Mouse (Mus musculus) ovary, postnatal 36 days (tissue): ENCODE results near the gene Il1rap.

Experiments used
- DNase-seq: peaks from one replicate; pipeline ENCODE4 v3.0.0; 2022; ENCODE audit warnings: low spot score, mixed read lengths

The Il1rap gene

GRCm38 (mm10) chr16:26612499-26613220, 31.2 kb downstream of the Il1rap start:
- no peak for DNase-seq

GRCm38 (mm10) chr16:26623141-26623540, 41.6 kb downstream of the Il1rap start:
- DNase-seq: no peak

- no peak for DNase-seq
These were observed 44.6 kb downstream of the Il1rap start for GRCm38 (mm10) chr16:26626065-26626464.

GRCm38 (mm10) chr16:26634800-26635199, 53.3 kb downstream of the Il1rap start:
- DNase-seq: no peak

GRCm38 (mm10) chr16:26643077-26643476, 61.6 kb downstream of the Il1rap start:
- DNase-seq: no peak

GRCm38 (mm10) chr16:26646066-26646465, 64.6 kb downstream of the Il1rap start:
- no peak for DNase-seq

GRCm38 (mm10) chr16:26647036-26647435, 65.5 kb downstream of the Il1rap start:
- DNase-seq: no peak

- DNase-seq: no peak
These were observed 81.4 kb downstream of the Il1rap start for GRCm38 (mm10) chr16:26662722-26663436.

GRCm38 (mm10) chr16:26666401-26666800, 84.9 kb downstream of the Il1rap start:
- DNase-seq: no peak

GRCm38 (mm10) chr16:26669081-26669480, 87.6 kb downstream of the Il1rap start:
- no peak for DNase-seq

- DNase-seq: no peak
These were observed 98.9 kb downstream of the Il1rap start for GRCm38 (mm10) chr16:26680381-26680780.

- DNase-seq: no peak
These were observed 108.3 kb downstream of the Il1rap start for GRCm38 (mm10) chr16:26689771-26690170.

- no peak for DNase-seq
These were observed 109.8 kb downstream of the Il1rap start for GRCm38 (mm10) chr16:26691294-26691693.

- no peak for DNase-seq
These were observed 116.6 kb downstream of the Il1rap start for GRCm38 (mm10) chr16:26698076-26698475.

GRCm38 (mm10) chr16:26700440-26701103, 119.1 kb downstream of the Il1rap start:
- no peak for DNase-seq

- no peak for DNase-seq
These were observed 124.3 kb downstream of the Il1rap start for GRCm38 (mm10) chr16:26705658-26706371.

- DNase-seq: no peak
These were observed 125.0 kb downstream of the Il1rap start for GRCm38 (mm10) chr16:26706503-26706902.

GRCm38 (mm10) chr16:26710922-26711321, 129.4 kb downstream of the Il1rap start:
- no peak for DNase-seq

GRCm38 (mm10) chr16:26713538-26714316, 132.2 kb downstream of the Il1rap start:
- no peak for DNase-seq

- peak; percentile 8 for DNase-seq
These were observed 141.0 kb downstream of the Il1rap start for GRCm38 (mm10) chr16:26722464-26722863.

GRCm38 (mm10) chr16:26723952-26724747, 142.6 kb downstream of the Il1rap start:
- DNase-seq: no peak
